Mouse (Mus musculus): ENCODE measurements at regions not wholly inside any gene's neighbourhood (a gene's known extent, or its start where the extent isn't known, plus 50 kb on each side); places are given as distances from the start of the nearest gene placed in this dataset.
A peak's percentile ranks its signal among the peaks of the same experiment; 100 is the strongest.
"Not testable (repeated sequence)": the region's sequence is repeated elsewhere in the genome, so short reads cannot be mapped to it uniquely, and the experiment has no call there.

DNA sequence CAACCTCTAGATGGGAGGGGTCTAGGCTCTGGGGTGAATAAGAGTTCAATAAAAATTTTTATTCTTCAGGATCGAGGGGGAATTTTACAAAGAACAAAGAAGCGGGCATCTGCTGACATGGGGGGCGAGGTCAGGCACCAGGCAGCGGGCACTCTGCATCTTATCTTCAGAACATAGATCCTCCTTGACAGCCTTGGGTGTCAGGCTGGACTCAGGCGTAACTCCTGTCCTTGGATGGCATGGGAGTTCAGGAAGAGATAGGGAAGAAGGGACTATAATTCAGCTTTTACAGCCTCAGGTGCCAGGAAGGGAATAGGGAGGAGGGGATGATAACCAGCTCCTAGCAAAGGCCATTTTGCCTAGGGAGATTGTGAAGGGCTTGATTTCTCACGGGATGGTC lies 753.1 kb downstream of the Gm10330 start:
- DNase-seq (ENCODE audit: low spot score) = not testable (repeated sequence)

DNA sequence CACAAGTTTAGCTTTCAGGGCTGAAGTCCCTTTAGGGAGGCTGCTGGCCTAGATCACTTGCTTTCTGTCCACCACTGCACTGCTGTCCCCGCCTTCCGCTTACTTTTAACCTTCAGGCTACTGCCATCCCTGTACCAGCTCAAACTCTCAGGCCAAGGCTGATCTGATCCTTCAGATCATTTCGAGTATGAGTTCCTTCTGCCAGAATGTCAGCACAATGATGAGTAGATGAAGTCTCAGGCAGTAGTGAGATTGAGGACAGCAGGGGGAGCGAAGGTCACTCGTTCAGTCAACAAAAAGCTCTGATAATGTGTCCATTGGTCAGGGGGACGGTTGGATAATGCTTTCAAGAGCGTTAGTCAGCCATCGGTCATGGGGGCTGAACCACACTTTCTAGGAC lies 756.5 kb downstream of the Gm10330 start:
- DNase-seq (ENCODE audit: low spot score) = not testable (repeated sequence)

DNA sequence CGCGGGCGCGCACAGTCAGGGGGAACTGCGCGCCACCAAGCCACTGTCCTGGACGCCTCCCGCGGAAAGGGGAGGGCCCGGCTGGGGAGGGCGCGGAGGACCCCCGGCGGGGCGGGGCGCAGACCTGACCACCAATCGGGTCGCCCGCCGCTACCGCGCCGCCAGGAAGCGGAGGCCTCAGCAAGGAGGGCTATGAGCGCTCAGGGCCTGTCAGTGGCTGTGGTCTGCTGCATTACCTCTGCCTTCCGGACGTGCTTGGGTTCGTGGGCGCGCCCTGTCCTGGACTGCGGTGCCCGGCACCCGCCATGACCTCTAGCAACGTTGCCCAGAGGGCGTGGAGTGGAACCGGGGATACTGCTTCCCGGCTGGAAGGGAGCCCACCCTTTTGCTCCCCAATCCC lies 769.9 kb downstream of the Gm10330 start:
- DNase-seq (ENCODE audit: low spot score) = peak; percentile 19

DNA sequence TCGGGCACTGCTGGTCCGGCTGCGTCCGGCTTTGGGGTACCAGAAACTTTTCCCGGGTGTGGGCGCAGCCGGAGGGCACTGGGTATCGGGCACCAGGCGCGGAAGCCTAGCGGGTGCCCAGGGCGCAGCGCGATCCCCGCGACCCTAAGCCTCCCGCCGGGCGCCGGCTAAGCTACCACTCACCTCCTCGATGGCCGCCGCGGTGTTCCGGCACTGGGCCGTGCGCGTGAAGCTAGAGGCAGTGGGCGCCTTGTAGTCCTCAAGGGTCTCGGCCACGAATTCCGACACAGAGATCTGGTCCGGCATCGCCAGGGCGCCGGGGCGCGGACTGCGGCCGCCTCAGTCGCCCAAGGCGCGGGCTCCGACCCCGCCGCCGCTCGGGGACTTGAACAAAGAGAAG lies 770.4 kb downstream of the Gm10330 start:
- DNase-seq (ENCODE audit: low spot score) = not testable (repeated sequence)
